Mouse (Mus musculus) CD4-positive, CD25-positive, alpha-beta regulatory T cell, adult 4 months (primary cell): ENCODE results near the gene Bbs9. TPM values are rescaled to one million over a fixed set of nuclear protein-coding genes. Genes with fewer than 3 reads are reported as not detected.

Experiments
- ATAC-seq: one replicate; pipeline ENCODE4 v1.8.0; 2017
- polyA plus RNA-seq, 2 experiments: library from polyadenylated mRNA; unstranded; fragments of 100-300 nt; shearing (Covaris generic); gene quantifications; one replicate each; pipeline ENCODE4 v1.2.1; 2017

Gene Bbs9
- polyA plus RNA-seq, 2 experiments from 2014 or later: 16.7 to 17.4 TPM

GRCm38 (mm10) chr9:22870661-22871060 lies 395.1 kb downstream of the Bbs9 start:
- no peak for ATAC-seq

GRCm38 (mm10) chr9:22875231-22875630 lies 399.7 kb downstream of the Bbs9 start:
- ATAC-seq: no peak

GRCm38 (mm10) chr9:22879266-22879665 lies 403.8 kb downstream of the Bbs9 start:
- ATAC-seq: no peak

GRCm38 (mm10) chr9:22886351-22886750 lies 410.8 kb downstream of the Bbs9 start:
- ATAC-seq: no peak

GRCm38 (mm10) chr9:22905434-22905833 lies 429.9 kb downstream of the Bbs9 start:
- no peak for ATAC-seq

- ATAC-seq: no peak
Measured at GRCm38 (mm10) chr9:22916808-22917207, 441.3 kb downstream of the Bbs9 start.

- no peak for ATAC-seq
Measured at GRCm38 (mm10) chr9:22935645-22936044, 460.1 kb downstream of the Bbs9 start.

Other genes starting within 250 kb of the Bbs9 start
- 1 to 10 TPM; 7.1 to 7.4 TPM for gene Zfp599, start 215.8 kb upstream of the Bbs9 start, polyA plus RNA-seq
- gene Zfp810, start 168.1 kb upstream of the Bbs9 start, polyA plus RNA-seq: 10 to 100 TPM in 1 of 2 experiments, 1 to 10 TPM in 1; 10.0 to 15.8 TPM
- 1 to 10 TPM; 2.8 to 4.3 TPM for gene Anln, start 86.5 kb upstream of the Bbs9 start, polyA plus RNA-seq
- gene 9530077C05Rik, start 64.2 kb upstream of the Bbs9 start, polyA plus RNA-seq: 1 to 10 TPM; 1.1 to 1.2 TPM
- gene Gm17545, start 21.4 kb upstream of the Bbs9 start, polyA plus RNA-seq: not detected
- gene Rp9, start 6.0 kb upstream of the Bbs9 start, polyA plus RNA-seq: 10 to 100 TPM; 18.7 to 25.3 TPM